Mouse (Mus musculus) thymus, postnatal 36 days (tissue): Measurements from ENCODE around the gene Rpl3.

ENCODE experiments used
- DNase-seq, 2 experiments: peaks; one replicate each; pipeline ENCODE4 v3.0.0; 2022; ENCODE audit warnings: mixed read lengths in 2 of 2

The Rpl3 gene

DNA sequence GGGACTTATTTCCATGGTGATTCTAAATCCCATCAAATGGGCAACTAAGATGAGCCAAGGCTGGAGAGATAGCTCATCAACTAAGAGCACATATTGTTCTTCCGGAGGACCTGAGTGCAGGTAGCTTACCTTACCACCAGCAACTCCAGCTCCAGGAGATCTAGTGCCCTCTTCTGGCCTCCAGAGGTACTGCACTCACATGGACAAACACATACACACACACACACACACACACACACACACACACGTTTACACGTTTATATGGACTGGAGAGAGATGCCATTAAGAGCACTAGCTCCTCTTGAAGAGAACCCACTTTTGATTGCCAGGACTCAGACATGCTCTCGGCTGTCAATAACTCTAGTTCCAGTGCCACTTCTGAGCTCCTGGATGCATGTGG, 60.5 kb downstream of the Rpl3 start:
- DNase-seq = no peak

DNA sequence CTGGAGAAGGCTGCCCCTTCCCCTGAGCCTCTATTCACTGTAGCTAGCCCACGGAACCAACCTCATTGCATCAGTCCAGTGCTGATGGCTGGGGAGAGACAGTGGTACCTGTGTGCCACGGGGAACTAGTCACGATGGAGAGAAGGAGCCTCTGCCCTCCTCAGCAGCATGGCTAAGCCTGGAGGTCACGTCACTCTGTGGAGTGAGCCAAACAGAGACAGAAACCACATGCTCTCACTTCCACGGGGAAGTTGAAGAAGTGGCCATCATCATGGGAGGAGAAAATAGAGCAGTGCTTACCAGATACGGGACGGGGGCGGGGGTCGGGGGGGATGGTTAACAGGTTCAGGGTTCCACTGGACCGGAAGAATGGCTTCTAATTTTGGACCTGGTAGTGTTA, 61.3 kb downstream of the Rpl3 start:
- DNase-seq = no peak

DNA sequence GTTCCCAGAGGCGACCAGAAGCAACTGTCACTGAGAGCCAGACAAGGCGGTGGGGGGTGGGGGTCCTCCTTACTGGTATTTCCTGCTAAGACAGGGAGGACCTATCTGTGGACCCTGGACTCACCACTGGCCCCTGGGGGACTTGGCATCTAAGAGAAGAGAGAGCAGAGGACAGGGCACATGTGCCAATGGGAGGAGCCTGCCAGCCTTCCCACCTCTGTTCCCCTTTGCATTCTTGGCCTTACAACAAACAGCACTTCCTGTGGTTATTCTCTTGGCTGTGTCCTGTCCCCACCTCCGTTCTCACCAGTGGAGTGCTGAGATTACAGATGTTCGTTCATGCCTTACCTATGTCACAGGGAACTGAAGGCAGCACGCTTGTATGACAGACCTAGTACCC, 62.8 kb downstream of the Rpl3 start:
- no peak for DNase-seq
